Mouse (Mus musculus) embryo, embryonic 11.5 days (tissue): Measurements from ENCODE around the gene Gsto2.

Experiments
- DNase-seq: peaks from one replicate; pipeline ENCODE4 v3.0.0-alpha.2; 2012; ENCODE audit warnings: low read depth, low spot score

Gsto2 gene

DNA sequence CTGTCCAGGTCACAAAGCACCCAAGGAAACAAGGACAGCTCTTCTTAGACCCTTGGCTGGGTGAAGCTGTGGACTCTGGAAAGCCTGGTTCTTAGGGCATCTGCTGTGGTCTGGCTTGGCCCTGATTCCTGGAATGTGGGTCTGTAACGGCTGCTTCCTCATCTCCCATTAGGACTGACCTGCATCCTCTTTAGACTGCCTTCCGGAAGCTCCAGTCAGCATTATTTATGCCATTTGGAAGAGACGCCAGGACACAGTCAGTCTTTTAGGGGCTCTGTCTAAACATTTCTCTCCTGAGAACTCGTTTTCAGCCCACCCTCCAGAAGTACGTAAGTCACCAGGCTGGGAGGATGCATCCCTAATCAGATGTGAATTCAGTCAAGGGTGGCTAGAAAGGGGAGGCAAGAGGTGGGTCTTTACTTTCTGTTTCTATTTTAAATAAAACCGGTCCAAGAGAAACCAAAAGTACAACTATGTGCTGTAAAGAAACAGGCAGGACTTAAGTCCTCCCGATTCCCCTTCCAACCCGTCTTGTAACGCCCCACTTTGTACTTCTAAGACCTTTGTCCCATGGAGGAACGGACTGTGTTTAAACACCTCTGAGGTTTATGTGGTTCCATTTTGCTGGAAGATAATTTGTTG is 25.3 kb downstream of the Gsto2 start:
- DNase-seq: no peak

DNA sequence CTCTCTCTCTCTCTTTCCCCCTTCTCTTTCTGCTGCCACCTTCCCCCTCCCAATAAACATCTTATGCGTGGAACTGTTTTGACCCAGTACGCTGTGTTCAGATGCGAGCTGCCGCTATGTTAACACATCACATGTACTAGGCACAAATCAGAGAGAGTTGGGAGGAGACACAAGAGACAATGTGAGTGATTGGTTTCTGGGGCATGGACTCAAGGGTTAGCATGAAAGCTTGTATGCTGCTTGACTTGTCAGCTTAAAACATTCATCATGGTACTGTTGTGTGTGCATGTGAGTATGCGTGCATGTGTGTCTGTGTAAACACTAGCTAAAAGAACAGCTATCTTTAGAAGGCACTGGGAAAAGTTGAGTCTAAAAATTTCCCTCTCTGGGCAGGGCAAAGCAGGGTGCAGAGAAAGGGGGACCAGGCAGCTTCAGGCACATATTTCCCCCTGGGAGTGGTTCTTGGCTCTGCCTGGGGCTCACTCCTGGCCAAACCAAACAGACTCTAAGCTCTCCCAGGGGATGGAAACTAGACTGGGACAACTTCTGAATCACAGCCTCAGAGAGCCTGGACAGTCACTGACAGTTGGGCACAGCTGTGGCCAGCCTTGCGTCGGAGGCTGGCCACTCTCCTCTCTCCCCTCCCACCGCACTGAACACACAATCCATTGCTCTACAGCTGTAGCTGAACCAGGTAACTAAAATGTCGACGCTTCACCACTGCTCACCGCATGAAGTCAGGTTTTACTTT is 26.4 kb downstream of the Gsto2 start:
- DNase-seq: no peak

DNA sequence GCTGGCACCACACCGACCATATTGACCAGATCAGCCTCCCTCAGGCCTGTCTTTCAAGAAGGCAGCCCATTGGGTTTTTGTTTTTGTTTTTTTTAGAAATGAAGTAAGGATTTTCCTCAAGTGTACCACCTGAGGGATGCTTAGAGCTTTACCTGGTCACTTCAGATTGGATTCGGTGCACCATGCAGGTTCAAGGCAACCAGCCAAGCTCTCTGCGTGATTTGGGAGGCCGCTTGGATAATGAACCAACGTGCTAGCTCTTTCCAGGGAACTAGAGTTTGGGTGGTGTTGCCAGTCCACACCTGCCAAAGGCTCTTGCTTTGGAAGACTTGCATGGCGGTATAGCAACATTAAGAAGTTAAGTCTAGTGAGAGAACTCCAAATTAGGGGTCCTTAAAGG is 27.8 kb downstream of the Gsto2 start:
- DNase-seq: no peak

DNA sequence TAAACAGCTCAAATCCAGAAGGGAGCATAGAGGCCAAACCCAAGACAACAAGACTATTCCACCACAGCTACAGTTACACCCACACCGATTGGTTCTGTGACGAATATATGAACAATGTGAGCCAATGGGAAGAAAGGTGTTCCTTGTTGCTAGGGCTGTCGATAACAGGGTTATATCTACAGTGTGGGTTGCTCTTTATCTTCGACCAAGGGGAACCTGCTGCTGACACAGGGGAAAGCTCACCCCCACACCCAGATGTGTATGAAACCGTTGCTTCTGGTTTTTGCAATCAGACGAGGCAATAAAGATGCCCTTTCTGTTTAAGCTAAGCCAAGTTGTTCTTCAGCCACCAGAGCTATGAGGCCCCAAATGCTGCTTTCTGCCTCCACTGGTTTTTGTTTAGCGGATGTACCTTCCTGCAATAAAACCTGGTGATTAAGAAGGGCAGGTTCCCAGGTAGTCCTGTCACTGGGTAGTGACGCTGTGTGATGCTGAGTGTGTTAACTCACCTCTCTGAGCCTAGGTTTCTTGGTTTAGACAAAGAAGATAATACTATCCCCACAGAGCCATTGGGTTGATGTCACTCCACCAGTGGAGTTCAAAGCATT is 33.2 kb downstream of the Gsto2 start:
- no peak for DNase-seq

DNA sequence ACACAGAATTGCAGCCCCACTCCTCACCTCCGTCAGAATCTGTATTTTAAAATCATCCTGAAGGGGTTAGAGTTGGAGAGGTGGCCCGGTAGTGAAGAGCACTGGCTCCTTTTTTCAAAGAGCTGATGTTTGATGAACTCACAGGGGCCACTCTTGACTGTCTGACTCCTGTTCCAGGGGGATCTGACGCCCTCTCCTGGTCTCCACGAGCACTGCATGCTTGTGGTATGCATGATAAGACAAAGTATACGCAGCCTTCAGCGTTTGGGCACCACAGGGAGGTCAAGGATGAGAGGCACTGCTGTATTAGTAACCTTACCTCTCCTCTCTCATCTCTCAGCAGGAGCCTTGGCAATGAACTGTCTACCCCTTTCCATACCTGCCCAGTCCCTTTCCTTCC is 34.7 kb downstream of the Gsto2 start:
- DNase-seq: no peak

DNA sequence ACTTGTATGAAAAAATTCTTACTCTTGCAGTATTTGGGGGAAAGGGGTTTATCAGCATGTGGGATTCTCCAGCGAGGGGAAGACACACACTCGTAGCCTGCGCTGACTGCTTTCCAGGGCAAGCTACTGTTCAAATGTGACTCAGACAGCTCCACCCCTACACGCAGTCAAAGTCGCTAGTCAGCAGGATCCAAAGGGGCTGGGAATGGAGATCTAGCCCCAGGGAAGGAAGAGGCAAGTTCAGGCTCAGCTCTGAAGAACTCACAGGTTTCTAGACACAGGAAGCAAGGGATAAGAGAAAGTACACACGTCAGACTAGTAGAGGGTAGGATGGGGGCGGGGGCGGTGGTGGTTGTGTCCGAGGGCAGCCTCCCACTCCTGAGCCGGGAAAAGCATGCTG is 35.2 kb downstream of the Gsto2 start:
- no peak for DNase-seq

DNA sequence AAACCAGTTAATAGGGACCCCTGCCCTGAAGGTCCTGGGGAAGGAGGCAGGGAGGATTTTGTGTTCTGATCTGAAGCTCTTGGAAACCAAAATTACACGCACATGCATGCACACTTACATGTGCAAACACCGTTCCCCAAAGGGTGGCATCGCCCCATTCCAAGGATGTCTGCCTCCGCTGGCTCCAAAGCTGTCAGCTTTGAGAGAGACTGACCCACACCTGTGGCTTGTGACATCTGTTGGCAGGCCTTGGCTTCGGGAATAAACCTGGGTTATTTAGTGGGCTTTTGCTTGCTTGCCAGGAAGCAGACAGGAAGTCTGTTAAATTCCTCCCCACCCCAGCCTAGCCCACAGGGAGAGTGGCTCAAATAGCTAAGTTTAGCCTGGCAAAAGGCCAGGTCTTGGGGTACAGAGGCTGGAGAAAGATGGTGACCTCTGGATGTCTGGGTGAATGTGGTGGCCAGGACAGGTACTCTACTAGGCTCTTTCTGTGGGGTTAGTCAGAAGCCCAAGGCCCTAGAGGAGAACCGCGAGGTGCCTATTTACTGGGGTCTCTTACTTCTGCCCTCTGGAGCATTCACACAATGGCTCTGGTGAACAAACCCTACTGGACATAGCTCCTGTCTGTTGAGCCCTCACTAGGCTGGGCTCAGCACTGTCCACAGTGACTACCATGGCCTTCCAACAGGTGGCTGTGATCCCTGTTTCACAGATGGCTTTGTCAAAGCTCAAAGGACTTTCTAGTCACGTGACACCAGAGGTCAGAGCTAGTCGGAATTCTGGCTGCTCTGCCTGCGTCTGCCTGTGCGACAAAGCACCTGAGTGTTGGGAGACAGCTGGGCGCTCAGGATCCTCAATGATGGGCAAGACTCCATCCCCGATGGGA is 37.2 kb downstream of the Gsto2 start:
- no peak for DNase-seq

DNA sequence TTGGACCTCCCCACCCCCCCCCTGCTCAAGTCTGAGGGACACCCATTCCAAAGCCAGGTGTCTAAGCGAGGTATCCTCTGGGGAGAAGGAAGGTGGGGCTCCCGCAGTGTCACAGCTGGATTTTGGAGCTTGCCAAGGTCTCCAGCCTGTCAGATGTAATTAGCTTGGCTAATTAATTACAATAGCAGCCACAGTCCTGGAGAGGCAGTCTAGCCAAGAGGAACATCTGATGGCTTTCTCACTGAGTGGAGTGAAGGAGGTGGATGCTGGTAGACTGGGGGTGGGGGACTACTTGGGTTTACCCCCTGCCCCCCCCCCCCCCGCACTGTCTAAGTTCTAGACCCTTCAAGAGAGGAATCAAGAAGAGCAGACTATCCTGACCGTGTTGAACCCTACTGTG is 38.3 kb downstream of the Gsto2 start:
- no peak for DNase-seq

DNA sequence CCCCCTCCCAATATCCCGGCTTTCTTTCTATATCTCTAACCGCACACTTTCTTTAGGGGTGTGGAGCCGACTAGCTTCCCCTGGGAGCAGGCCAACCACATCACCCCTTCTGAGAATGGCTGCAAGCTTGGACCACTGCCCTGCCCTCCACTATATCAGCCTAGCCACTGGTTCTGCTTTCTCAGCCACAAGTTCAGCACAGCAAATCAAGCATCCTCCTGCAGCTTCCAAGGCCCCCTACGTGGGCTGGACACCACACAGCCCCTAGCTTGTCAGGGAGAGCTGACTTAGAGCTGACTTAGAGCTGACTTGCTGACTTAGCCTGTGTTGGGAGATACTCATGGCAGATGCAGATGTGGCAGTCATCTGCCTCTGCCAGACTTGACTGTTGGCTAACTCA is 39.7 kb downstream of the Gsto2 start:
- no peak for DNase-seq

DNA sequence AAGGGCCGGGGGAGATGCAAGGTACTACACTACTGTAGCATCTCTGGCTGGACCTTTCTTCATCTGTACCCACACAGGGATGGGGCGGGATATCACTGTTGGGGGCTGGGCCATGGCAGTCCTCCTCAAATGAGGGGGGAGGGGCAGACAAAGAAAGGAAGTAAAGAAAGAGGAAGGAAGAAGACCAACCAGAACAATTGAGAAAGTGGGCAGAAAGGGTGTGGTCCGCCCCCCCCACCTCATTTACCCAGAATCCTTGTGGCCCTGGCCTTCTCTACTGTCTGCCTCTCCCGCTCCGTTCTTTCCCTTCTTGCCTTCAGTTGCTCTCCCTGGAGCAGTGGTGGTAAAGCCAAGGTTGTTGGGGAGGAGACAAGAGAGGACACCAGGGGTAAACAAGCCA is 40.3 kb downstream of the Gsto2 start:
- no peak for DNase-seq

DNA sequence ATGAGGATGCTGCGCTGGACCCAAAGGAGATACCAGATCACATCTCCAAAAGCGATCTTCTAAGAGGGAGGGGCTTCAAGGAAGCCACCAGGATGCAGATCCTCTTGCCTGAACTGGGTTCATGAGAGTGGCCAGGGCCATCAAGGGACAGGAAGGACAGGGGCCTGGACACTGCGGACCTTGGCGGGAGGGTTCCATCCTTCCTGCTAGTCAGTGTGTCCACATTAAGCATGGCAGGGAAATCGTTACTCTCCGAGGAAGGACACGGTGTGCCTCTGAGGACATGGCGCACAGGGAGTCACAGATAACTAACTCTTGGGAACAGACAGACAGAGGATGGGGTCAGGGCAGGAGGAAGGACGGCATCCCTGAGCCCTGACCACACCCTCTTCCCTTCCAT is 42.3 kb downstream of the Gsto2 start:
- no peak for DNase-seq

DNA sequence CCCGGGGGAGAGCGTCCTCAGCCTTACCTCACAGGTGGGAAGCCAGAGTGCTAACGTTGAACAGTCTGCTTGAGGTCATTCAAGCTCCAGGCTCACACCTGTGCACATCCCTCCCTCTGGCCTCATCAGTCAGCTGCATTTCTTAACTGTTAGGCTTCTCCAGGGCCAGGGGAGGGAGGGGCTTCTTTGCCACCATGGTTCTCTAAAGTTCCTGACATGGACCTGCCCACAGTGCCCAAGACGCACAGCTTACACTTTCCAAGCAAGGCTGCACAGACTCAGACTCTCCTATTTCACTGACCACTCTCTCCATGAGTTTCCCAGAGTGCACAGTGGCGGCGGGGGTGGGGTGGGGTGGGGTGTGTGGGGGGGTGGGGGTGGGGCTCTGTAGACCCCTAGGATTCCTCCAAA is 43.6 kb downstream of the Gsto2 start:
- DNase-seq: no peak

DNA sequence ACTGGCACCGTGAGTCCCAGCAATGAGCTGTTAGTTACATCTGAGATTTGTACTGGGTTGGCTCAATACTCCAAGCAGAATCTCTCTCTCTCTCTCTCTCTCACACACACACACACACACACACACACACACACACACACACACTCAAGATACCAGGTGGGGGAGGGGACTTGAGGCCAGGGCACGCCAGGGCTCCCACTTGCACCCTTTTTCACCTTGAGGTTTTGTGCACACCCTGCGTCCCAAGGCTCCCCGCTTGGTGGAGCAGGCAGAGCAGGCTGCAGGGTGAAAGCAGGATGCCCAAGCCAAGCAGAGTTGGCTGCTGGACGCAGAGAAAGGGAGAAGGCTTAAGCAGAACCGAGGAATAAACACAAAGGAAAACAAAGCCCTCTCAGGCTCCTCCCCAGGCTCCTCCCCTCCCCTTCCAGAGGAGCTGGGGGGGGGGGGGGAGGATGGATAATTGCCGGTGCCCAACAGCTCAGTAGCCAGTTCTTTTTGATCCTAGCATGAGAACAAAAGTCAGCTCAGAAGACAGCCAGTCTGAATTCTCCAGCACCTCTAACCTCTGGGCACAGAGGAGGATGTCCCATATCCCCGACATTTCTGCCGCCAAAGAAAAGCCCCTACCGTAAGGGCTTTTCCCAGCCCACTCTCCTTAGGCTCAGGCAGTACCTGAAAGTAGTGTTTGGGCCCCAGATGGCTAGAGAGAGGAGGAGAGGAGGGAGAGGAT is 44.2 kb downstream of the Gsto2 start:
- DNase-seq: no peak

DNA sequence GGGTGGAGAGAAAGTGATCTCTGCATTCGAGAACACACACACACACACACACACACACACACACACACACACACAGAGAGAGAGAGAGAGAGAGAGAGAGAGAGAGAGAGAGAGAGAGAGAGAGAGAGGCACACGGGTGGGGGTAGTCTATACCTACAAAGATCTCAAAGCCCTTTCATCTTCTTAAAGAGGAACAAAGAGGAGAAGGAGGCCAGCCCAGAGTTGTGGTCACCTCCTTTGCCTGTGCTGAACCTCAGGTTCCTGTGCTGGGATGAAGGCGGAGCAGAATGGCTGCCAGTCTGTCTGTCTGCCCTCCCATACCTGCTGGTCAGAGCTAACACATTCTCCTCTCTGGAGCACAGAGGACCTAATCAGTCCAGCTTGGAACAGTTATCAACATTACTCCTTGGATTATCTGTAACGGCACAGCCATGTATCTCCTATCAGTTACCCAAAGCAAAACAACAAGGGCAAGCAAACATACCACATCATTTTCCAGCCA is 44.8 kb downstream of the Gsto2 start:
- DNase-seq: no peak

DNA sequence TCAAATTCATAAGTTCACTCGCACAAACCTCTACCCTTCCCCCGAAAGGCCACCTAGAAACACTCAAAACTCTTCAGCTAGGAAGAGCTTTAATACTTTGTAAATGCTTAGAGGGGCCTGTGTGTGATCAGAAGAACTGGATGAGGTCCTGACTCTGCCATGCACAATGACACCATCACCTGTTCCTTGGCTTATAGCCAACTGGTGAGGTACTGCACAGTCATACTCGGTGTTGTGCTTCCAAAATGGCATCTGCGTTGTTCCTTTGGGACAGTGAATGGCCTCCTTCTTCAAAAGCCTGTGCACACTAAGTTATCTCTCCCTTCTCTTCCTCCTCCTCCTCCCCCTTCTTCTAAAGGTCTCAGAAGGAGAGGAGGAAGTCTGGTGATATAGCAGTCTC is 45.4 kb downstream of the Gsto2 start:
- DNase-seq: no peak

DNA sequence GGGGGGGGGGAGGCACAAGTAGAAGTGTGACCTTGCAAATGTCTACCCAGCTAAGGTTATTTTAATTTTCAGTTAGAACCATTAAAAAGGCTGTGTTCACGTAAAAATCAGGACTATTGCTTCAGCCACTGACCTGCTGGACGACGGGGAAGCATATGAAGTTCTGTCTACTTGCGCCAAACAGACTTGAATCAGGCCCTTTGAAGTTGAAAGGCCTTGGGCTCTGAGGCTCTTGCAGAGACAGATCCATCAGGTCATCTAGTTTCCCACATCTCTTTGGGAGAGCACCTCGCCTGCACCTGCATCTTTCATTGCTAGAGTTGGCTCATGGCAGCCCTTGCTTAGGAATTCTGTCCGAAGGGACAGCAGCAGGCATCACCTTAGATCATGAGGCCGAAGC is 48.0 kb downstream of the Gsto2 start:
- no peak for DNase-seq

DNA sequence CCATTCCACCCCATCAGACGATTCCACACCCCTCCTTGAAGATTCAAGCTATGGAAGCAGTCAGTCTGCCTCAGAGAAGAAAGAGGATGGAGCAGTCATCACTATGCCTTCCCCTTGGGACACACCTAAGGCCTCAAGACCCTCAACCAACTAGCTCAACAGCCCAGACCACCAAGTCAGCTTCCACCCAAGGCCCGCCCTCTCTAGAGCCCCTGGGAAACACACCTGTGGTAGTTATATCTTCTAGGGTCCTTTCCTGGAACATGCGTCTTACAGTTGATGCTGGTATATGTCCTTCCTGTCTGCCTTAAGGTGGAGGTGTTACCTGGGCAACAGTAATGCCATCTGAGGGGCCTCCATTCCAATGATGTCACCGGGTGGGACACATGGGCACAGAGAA is 48.9 kb downstream of the Gsto2 start:
- DNase-seq: no peak

DNA sequence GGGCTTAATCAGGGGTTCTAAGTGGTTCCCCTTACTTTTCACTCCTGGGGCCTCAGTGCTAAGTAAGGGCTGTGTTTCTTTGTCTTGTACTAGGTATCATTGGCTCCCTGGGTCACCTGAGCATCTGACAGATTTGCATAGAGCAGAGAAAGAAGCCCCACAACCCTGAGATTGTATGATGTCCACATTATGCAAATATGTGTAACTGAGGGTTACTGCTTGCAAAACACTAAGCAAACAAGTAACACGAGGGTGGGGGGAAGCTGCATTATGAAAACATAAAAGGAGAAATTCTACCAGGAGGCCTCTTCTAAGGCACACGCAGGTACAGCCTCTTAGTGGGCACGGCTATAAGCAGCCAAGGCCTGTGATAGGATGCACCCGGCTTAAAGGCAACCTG is 49.9 kb downstream of the Gsto2 start:
- no peak for DNase-seq

DNA sequence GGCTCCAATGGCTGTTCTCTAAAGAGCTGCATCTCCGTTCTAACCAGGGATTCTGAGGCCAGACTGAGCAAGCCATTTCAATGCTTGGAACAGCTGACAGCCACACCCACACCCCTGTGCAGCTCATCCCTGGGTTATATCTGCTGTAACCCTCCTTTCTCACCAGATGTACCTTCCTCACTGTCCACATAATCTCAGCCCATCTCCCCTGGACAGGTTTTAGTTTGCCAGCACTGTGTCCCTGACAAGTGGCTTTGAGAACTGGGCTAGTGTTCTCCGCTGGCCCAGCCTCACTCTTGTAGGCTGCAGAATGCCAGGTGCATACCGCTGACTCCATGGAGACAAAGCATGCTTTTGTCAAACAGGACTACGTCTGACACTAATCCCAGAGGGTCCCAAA is 52.1 kb downstream of the Gsto2 start:
- DNase-seq: no peak

DNA sequence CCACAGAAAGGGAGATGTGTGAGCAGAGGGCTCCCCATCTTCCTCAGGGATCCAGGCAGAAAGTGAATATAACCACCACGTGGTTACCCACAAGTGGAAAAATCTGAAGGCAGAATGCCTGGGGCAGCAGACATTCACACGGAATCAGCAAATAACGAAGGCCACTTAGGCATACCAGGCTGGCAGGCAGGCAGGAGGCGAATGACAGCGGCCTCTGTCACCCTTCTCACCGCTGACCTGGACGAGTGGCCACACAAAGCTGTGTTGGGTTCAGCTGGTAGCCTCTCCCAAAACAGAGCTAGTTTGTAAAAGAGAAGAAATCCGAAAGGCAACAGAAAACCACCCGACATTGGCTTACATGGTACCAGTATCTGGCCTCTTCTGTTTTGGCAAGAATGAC is 52.7 kb downstream of the Gsto2 start:
- no peak for DNase-seq

DNA sequence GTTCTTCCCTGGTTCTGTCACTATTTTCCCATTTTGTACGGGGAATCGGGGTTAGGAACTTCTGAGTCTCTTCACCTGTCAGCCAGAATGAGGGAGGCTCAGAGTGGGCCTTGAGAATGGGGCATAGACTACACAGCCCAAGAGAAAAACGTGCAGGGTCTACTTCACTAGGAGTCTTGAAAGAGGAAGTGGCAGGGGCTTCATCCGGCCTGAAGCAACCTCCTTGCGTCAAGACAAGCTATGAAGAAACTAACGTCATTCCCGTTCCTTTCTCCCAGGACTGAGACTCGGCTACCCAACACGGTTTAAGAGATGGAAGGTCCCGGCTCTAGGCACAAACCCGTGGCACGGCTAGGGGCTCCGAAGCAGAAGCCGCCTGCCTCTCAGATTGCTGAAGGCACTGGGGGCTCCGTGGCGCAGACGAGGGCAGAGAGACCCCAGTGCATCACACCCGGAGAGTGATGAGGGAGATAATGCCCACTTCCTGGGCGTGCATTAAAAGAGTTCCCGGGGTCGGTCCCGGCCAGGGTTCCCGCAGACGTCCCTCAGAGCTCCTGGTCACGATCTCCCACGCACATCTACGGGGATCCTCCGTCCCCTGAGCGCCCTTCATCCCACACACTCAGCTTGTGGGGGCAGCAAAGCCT is 53.2 kb downstream of the Gsto2 start:
- no peak for DNase-seq
